ENCODE assay signal across 9 mouse cellular contexts in the genomic region with DNA sequence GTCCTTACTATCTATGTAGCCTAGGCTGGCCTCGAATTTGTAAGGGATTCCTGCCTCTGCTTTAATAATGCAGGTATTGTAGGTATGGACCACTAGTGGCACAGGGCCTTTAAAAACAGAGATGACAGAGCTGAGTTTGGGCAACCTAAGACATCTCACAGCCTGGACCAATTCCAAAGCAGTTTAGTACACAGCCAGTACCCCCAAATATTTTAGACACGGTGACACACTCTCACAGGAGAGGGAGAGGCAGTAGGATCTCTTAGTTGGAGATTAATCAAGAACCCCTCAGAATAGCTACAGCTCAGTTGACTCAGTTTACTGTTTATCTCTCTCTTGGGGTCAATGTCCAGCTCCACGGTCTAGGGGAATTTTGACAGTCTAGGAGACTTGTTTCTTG. TPM values are rescaled to one million over a fixed set of nuclear protein-coding genes. Genes with fewer than 3 reads are reported as not detected.
DNase-seq lines count a peak whose midpoint lies in the region; ATAC-seq lines count a peak whose summit lies in the region.
"Had no signal": no experiment of that assay in that cellular context is flagged by ENCODE, and none has a peak within 500 bp of the region (broad histone marks: within the 10 kb centered on the region; RNA-seq: fewer than 3 reads in every experiment).

No protein-coding gene starts in this region.

- H3K27me3 ChIP-seq in hindbrain, embryonic 16.5 days (replicated peaks; ENCODE audit: control insufficient read depth, insufficient read depth, low read length), result no peaks in the 10 kb centered on the region

- DNase-seq in kidney, adult 9 months, result peak; percentile 28
- no peak for DNase-seq in kidney, postnatal 25 days
- peak; percentile 27 for DNase-seq in naive thymus-derived CD4-positive, alpha-beta T cell, adult 2 months (ENCODE audit: low read depth)
- DNase-seq in Muller cell, postnatal 12 days (ENCODE audit: inconsistent ontology term), result no peak
- DNase-seq in gastrocnemius, adult 18-20 months (ENCODE audit: low spot score), result no peak

- H3K4me2 ChIP-seq in hindbrain, embryonic 16.5 days (ENCODE audit: low read length), result peak overlapping the region; percentile 72

- peak overlapping the region; percentile 62 for H3K4me3 ChIP-seq in brown adipose tissue, adult 24 weeks (ENCODE audit: insufficient read depth, low read depth, low read length)
- H3K4me3 ChIP-seq in hindbrain, embryonic 16.5 days (ENCODE audit: low read length), result peak overlapping the region; percentile 57

- H3K4me1 ChIP-seq in brown adipose tissue, adult 24 weeks (ENCODE audit: control insufficient read depth, insufficient read depth, insufficient read length, low read length), result peaks cover 15% of the 10 kb centered on the region
- peaks cover 14% of the 10 kb centered on the region for H3K4me1 ChIP-seq in hindbrain, embryonic 16.5 days (ENCODE audit: control insufficient read depth, insufficient read depth, low read depth, low read length)

- H3K27ac ChIP-seq in brown adipose tissue, adult 24 weeks (replicated peaks; ENCODE audit: low read depth, low read length), result peak overlapping the region; percentile 86
- H3K27ac ChIP-seq in hindbrain, embryonic 16.5 days (ENCODE audit: low read depth, low read length), result peak overlapping the region; percentile 98

- peak overlapping the region; percentile 73 for H3K9ac ChIP-seq in hindbrain, embryonic 16.5 days (ENCODE audit: low read depth, low read length)

- ATAC-seq in hindbrain, embryonic 16.5 days, result no peak
- ATAC-seq in inflammation-experienced regulatory T-cells, adult 6 months, result no peak

- 40% methylated on average over 3 of the region's 3 CpGs for WGBS in hindbrain, embryonic 16.5 days

- H3K36me3 ChIP-seq in hindbrain, embryonic 16.5 days (ENCODE audit: control insufficient read depth, insufficient read depth, low read length), result no peaks in the 10 kb centered on the region

- no peaks in the 10 kb centered on the region for H3K9me3 ChIP-seq in hindbrain, embryonic 16.5 days (ENCODE audit: control insufficient read depth, low read length)

RNA-seq across cellular contexts. Expression of a gene that starts 0.8 kb away (rescaled TPM):
- polyA plus RNA-seq in brown adipose tissue, adult 24 weeks (2012; ENCODE audit: insufficient read depth, insufficient read length, missing spikeins), result 5.9 and 8.9 TPM in 2 replicates
- polyA plus RNA-seq in hindbrain, embryonic 16.5 days (2015; fragmentation: Nextera tagmentation; extraction: Ambion mirVana), result 18.2 and 20.9 TPM in 2 replicates
- 10 to 100 TPM; 17.4 to 36.9 (median 27.5) TPM for polyA plus RNA-seq in inflammation-experienced regulatory T-cells, adult 6 months (2017; shearing (Covaris generic))
- total RNA-seq in gastrocnemius, adult 18-20 months (2021), result 1 to 10 TPM; 3.3 to 3.7 TPM

RNA-seq across cellular contexts. Expression of a gene that starts 3.8 kb away (rescaled TPM):
- not detected in 2 replicates for polyA plus RNA-seq in brown adipose tissue, adult 24 weeks (2012; ENCODE audit: insufficient read depth, insufficient read length, missing spikeins)
- 0.22 and 0.73 TPM in 2 replicates for polyA plus RNA-seq in hindbrain, embryonic 16.5 days (2015; fragmentation: Nextera tagmentation; extraction: Ambion mirVana)
- polyA plus RNA-seq in inflammation-experienced regulatory T-cells, adult 6 months (2017; shearing (Covaris generic)), result not detected
- total RNA-seq in gastrocnemius, adult 18-20 months (2021), result not detected
- total RNA-seq: adrenal gland, adult 18-20 months had no signal

RNA-seq across cellular contexts. Expression of a gene that starts 19.9 kb away (rescaled TPM):
- 115 and 131 TPM in 2 replicates for polyA plus RNA-seq in brown adipose tissue, adult 24 weeks (2012; ENCODE audit: insufficient read depth, insufficient read length, missing spikeins)
- polyA plus RNA-seq in hindbrain, embryonic 16.5 days (2015; fragmentation: Nextera tagmentation; extraction: Ambion mirVana), result 196 and 202 TPM in 2 replicates
- polyA plus RNA-seq in inflammation-experienced regulatory T-cells, adult 6 months (2017; shearing (Covaris generic)), result 100 to 1,000 TPM; 101 to 106 (median 102) TPM
- 10 to 100 TPM; 46.4 to 48.3 TPM for total RNA-seq in gastrocnemius, adult 18-20 months (2021)

RNA-seq across cellular contexts. Expression of a gene that starts 32.0 kb away (rescaled TPM):
- polyA plus RNA-seq in brown adipose tissue, adult 24 weeks (2012; ENCODE audit: insufficient read depth, insufficient read length, missing spikeins), result 5.4 and 5.5 TPM in 2 replicates
- polyA plus RNA-seq in hindbrain, embryonic 16.5 days (2015; fragmentation: Nextera tagmentation; extraction: Ambion mirVana), result 19.3 and 22.2 TPM in 2 replicates
- 10 to 100 TPM; 46.5 to 69.6 (median 52.5) TPM for polyA plus RNA-seq in inflammation-experienced regulatory T-cells, adult 6 months (2017; shearing (Covaris generic))
- total RNA-seq in gastrocnemius, adult 18-20 months (2021), result 1 to 10 TPM; 2.7 to 5.2 TPM

RNA-seq across cellular contexts. Expression of a gene that starts 33.9 kb away (rescaled TPM):
- not detected in 2 replicates for polyA plus RNA-seq in brown adipose tissue, adult 24 weeks (2012; ENCODE audit: insufficient read depth, insufficient read length, missing spikeins)
- 0.24 TPM in 1 of 2 replicates, not detected in the other for polyA plus RNA-seq in hindbrain, embryonic 16.5 days (2015; fragmentation: Nextera tagmentation; extraction: Ambion mirVana)
- not detected for polyA plus RNA-seq in inflammation-experienced regulatory T-cells, adult 6 months (2017; shearing (Covaris generic))
- under 1 TPM in 1 of 2 experiments, not detected in 1; 0.28 TPM for total RNA-seq in gastrocnemius, adult 18-20 months (2021)

Comparison
In these comparisons a context has a peak if more than half of its experiments do, and no peak if none do; other contexts are left out.
1. DNase-seq: peak in kidney, adult 9 months (single experiment) and naive thymus-derived CD4-positive, alpha-beta T cell, adult 2 months (single experiment); none in kidney, postnatal 25 days (0 of 2), Muller cell, postnatal 12 days (single experiment) and gastrocnemius, adult 18-20 months (single experiment).